In genomic region chr13:89151878-89152277, GRCm38 (mm10) we compare ENCODE assay signal across 23 mouse cellular contexts.
"Had no signal": no experiment of that assay in that cellular context is flagged by ENCODE, and none has a peak within 500 bp of the region (broad histone marks: within the 10 kb centered on the region; RNA-seq: fewer than 3 reads in every experiment).

No protein-coding gene starts in this region.

- H3K4me1 ChIP-seq: limb, embryonic 10.5 days; liver, embryonic 12.5 days; liver, embryonic 15.5 days; neural tube, embryonic 12.5 days; neural tube, embryonic 15.5 days had no signal

- H3K9ac ChIP-seq: limb, embryonic 13.5 days; liver, embryonic 12.5 days; liver, embryonic 15.5 days; neural tube, embryonic 12.5 days; neural tube, embryonic 15.5 days had no signal

- H3K4me2 ChIP-seq: limb, embryonic 13.5 days; liver, embryonic 12.5 days; liver, embryonic 15.5 days; neural tube, embryonic 12.5 days; neural tube, embryonic 15.5 days had no signal

- H3K4me3 ChIP-seq: layer of hippocampus, adult 2 months; limb, embryonic 10.5 days; limb, embryonic 13.5 days; liver, embryonic 12.5 days; liver, embryonic 15.5 days; neural tube, embryonic 12.5 days; neural tube, embryonic 15.5 days had no signal

- H3K27me3 ChIP-seq: limb, embryonic 13.5 days; liver, embryonic 12.5 days; liver, embryonic 15.5 days; neural tube, embryonic 12.5 days; neural tube, embryonic 15.5 days had no signal

- DNase-seq: kidney, adult 2 months; kidney, postnatal 25 days; layer of hippocampus, adult 9-11 months; liver; lung, adult 2 months; lung, postnatal 14 days; lung, postnatal 4 days; right cerebral cortex, adult 18-20 months; right cerebral cortex, postnatal 14 days; right cerebral cortex, postnatal 4 days; thymus, adult 2 months; thymus, postnatal 14 days; thymus, postnatal 4 days had no signal

- H3K27ac ChIP-seq: kidney, postnatal 0 days; layer of hippocampus, adult 2 months; limb, embryonic 10.5 days; limb, embryonic 13.5 days; liver, embryonic 12.5 days; liver, embryonic 15.5 days; neural tube, embryonic 12.5 days; neural tube, embryonic 15.5 days; stomach, postnatal 0 days had no signal

- ATAC-seq: intestine, postnatal 0 days; liver, embryonic 12.5 days had no signal

- H3K9me3 ChIP-seq: limb, embryonic 10.5 days; limb, embryonic 13.5 days; liver, embryonic 12.5 days; liver, embryonic 15.5 days; neural tube, embryonic 12.5 days; neural tube, embryonic 15.5 days had no signal

- H3K36me3 ChIP-seq: limb, embryonic 10.5 days; limb, embryonic 13.5 days; liver, embryonic 12.5 days; liver, embryonic 15.5 days; neural tube, embryonic 12.5 days; neural tube, embryonic 15.5 days had no signal
